Mouse (Mus musculus) erythroblast, embryonic 14.5 days (primary cell): ENCODE data around the gene Gdf11. TPM values are rescaled to one million over a fixed set of nuclear protein-coding genes. Genes with fewer than 3 reads are reported as not detected.

Experiments used
- H3K27me3 ChIP-seq: 2 replicates; pipeline ENCODE4 v1.6.1; 2012; ENCODE audit warnings: inconsistent platforms; ENCODE audit not compliant: control insufficient read depth
- H3K36me3 ChIP-seq: 2 replicates; pipeline ENCODE4 v1.6.1; 2012; ENCODE audit warnings: mild to moderate bottlenecking, inconsistent platforms; ENCODE audit not compliant: control insufficient read depth
- H3K4me1 ChIP-seq: 2 replicates; pipeline ENCODE4 v1.6.1; 2012; ENCODE audit warnings: inconsistent platforms; ENCODE audit not compliant: control insufficient read depth
- H3K4me3 ChIP-seq: replicated peaks from 2 replicates; pipeline ENCODE3; 2012; ENCODE audit warnings: moderate library complexity, mild to moderate bottlenecking, inconsistent platforms
- H3K9me3 ChIP-seq: 2 replicates; pipeline ENCODE4 v1.6.1; 2012; ENCODE audit warnings: low read length, inconsistent platforms, mixed read lengths; ENCODE audit not compliant: control insufficient read depth
- GATA1 ChIP-seq: IDR thresholded peaks from 2 replicates; pipeline ENCODE4 v1.6.1; 2012; ENCODE audit warnings: low read length, inconsistent platforms, mixed read lengths
- TAL1 ChIP-seq: IDR thresholded peaks from 3 replicates; pipeline ENCODE4 v1.6.1; 2012; ENCODE audit warnings: low read length, inconsistent platforms, mixed read lengths
- polyA plus RNA-seq: library from polyadenylated mRNA; stranded (reverse); fragments of >175 nt; gene quantifications from 2 replicates; pipeline ENCODE4 v1.2.3, GENCODE M21; 2012

The Gdf11 gene
- polyA plus RNA-seq, 1 experiment = not detected

DNA sequence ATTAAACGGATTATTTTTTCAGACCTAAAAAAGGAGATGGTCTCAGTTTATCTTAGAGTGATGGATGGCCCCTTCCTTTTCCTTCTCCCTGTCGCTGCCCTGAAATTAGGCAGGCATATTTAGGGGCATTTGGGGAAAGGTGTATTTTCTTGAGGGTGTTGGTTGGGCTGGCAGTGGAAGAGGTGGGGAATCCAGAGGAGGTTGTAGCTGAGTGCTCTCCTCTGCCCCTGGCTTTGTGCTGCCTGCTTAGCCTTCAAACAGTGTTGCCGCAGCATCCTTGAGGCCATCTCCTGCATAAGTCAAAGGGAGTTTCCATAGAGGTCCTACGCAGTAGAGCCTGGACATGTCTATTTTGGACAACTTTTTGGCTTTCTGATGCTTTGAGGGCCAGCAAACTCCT, 21.3 kb upstream of the Gdf11 start:
- TF ChIP-seq GATA1 (no peak), TAL1 (no peak)
- Histone ChIP-seq H3K9me3 (no peaks in the 10 kb centered on the region; the same call in 1 of the 2 replicates), H3K36me3 (peaks cover 5% of the 10 kb centered on the region), H3K27me3 (peaks cover 48% of the 10 kb centered on the region), H3K4me3 (no peak overlapping the region), H3K4me1 (peaks cover 6% of the 10 kb centered on the region)

DNA sequence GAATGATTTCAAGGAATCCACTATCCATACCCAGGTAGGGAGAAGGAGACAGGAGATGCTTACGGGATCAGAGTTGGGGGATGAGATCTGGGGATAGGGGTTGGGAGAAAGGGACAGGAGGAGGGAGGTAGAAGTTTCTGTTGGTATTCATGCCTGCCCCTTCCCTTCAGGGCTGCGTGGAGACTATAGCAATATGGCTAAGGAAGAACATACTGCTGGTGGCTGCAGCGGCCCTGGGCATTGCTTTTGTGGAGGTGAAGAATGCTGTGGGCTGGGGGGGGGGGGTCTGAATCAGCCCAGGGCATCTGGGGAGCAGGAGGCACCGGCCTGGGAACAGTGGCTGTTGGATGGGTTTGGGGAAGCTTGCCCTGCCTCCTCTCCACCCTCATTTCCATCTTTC, 20.8 kb upstream of the Gdf11 start:
- H3K27me3 ChIP-seq = peaks cover 54% of the 10 kb centered on the region
- H3K36me3 ChIP-seq = no peaks in the 10 kb centered on the region; the same call in 1 of the 2 replicates
- no peak overlapping the region for H3K4me3 ChIP-seq
- H3K9me3 ChIP-seq = no peaks in the 10 kb centered on the region; the same call in 1 of the 2 replicates
- TF ChIP-seq TAL1 (no peak), GATA1 (no peak)
- H3K4me1 ChIP-seq = peaks cover 6% of the 10 kb centered on the region

DNA sequence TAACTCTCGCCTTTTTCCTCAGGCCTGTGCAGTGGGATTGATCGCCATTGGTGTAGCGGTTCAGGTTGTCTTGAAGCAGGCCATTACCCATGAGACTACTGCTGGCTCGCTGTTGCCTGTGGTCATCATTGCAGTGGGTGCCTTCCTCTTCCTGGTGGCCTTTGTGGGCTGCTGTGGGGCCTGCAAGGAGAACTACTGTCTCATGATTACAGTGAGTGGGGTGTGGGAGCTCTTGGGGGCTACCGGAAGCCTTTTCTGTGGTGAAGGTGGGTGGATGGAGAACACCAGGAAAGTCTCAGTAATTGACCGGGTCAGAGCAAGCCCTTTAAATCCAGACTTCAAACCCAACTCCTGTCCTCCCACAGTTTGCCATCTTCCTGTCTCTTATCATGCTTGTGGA, 19.9 kb upstream of the Gdf11 start:
- H3K4me1 ChIP-seq = peaks cover 6% of the 10 kb centered on the region
- no peaks in the 10 kb centered on the region; the same call in 1 of the 2 replicates for H3K36me3 ChIP-seq
- H3K27me3 ChIP-seq = peaks cover 57% of the 10 kb centered on the region
- H3K4me3 ChIP-seq = no peak overlapping the region
- TF ChIP-seq TAL1 (no peak), GATA1 (no peak)
- H3K9me3 ChIP-seq = no peaks in the 10 kb centered on the region; the same call in 1 of the 2 replicates

DNA sequence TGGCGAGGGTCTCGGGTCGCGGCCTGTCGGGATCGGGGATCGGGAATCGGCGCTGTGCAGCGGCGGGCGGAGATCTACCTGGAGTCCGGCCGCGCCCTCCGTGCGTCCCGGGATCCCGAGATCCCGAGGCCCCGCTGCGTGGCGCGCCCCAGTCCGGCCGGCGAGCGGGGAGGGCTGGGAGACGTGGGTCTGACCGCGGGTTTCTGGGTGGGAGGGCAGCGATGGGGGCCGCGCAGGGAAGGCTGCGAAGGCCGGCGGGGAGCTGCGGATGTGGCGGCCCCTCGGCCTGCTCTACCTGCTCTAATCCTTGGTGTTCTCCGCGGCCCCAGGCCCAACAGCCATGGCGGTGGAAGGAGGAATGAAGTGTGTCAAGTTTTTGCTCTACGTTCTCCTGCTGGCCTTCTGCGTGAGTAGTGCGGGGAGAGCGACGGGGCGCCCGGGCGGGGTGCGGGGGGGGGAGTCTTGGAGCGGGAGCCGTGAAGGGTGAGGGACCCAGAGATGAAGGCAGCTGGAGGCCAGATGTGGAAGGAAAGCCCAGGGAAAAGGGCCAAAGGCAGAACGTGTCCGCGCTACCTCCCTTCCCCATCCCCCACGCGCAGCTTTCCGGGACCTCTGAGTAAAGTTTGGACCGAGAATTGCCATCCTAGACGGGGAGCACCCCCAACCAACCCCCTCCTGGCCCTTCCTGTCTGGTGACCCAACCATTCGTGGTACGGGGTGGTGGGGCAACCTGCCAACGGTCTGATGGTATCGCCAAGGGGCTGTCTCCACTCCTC, 18.7 kb upstream of the Gdf11 start:
- peaks cover 6% of the 10 kb centered on the region for H3K4me1 ChIP-seq
- no peaks in the 10 kb centered on the region; the same call in 1 of the 2 replicates for H3K36me3 ChIP-seq
- TF ChIP-seq GATA1 (no peak), TAL1 (no peak)
- H3K27me3 ChIP-seq = peaks cover 58% of the 10 kb centered on the region
- H3K4me3 ChIP-seq = peak overlapping the region; percentile 54
- no peaks in the 10 kb centered on the region; the same call in 1 of the 2 replicates for H3K9me3 ChIP-seq

DNA sequence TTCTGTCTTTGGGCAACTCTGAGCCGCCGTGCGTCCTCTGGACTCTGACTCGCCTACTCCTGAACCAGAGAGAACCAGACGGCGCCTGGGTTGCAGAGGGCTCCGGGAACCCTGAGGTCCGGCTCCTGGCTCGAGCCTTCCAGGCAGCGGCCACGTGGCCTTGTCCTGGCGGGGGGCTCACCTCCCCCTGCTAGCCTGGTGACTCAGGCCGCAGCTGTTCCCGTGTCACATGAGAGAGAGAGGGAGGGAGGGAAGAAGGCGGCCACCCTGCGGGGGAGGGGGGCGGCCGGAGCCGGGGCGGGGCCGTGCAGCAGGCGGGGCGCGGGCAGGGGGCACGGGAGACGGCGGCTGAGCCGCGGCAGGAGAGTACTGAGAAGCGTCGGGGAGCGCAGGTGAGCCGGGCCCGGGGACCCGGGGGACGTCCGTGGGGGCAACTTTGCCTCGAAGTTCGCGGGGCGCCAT, 18.1 kb upstream of the Gdf11 start:
- Histone ChIP-seq H3K4me1 (peaks cover 6% of the 10 kb centered on the region), H3K9me3 (no peaks in the 10 kb centered on the region; the same call in 1 of the 2 replicates), H3K4me3 (peak overlapping the region; percentile 54), H3K27me3 (peaks cover 58% of the 10 kb centered on the region), H3K36me3 (no peaks in the 10 kb centered on the region; the same call in 1 of the 2 replicates)
- TF ChIP-seq GATA1 (no peak), TAL1 (no peak)

DNA sequence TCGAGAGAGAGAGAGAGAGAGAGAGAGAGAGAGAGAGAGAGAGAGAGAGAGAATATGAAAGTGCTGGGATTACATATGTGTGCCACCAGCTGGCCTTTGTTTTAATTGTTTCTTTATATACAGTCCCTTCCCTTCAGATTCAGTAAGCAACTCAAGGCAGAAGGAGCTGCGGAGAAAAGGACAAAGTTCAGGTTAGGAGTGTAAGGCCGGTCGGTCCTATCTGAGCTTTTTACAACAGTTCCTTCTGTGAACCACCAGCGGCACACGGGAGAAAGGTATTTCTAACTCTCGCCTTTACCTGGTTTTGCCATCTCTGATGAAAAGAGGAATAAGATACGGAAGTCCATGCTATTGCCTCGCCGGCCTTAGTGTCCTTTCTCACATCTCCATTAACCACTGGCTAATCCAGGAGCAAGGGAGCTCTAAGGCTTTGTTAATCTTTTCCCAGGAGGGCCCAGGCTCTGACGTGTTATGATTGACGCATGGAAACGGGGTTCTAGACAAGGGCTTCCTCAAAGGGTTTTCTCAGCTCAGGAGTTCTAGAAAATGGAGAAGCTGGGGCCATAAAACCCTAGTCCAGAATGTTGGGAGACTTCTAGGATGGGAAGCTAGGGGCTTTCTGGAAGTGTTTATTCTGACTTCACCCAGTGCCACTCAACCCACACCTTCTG, 17.4 kb upstream of the Gdf11 start:
- Histone ChIP-seq H3K36me3 (no peaks in the 10 kb centered on the region; the same call in 1 of the 2 replicates), H3K4me3 (no peak overlapping the region), H3K27me3 (peaks cover 58% of the 10 kb centered on the region), H3K4me1 (peaks cover 6% of the 10 kb centered on the region), H3K9me3 (no peaks in the 10 kb centered on the region; the same call in 1 of the 2 replicates)
- TF ChIP-seq GATA1 = no peak
- TF ChIP-seq TAL1 = no peak

DNA sequence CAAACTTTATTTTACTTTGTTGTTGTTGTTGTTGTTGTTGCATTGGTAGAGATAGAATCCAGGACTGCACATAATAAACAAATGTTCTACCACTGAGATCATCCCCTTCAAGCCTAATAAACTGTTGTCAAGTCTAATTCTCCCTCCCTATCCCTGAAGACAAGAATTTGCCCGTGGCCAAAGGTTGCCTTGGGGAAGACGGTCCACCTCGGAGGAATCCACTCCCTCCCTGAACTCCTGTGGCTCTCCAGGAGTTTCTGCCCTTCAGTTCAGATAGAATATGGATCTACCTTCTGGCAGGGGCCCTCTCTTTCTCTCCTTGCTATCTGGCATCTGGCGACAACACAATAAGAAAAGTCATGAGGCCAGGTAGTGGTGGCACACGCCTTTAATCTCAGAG, 13.3 kb upstream of the Gdf11 start:
- Histone ChIP-seq H3K4me1 (peaks cover 7% of the 10 kb centered on the region), H3K4me3 (no peak overlapping the region), H3K36me3 (no peaks in the 10 kb centered on the region), H3K9me3 (no peaks in the 10 kb centered on the region; the same call in 1 of the 2 replicates), H3K27me3 (peaks cover 30% of the 10 kb centered on the region)
- TF ChIP-seq TAL1 (no peak), GATA1 (no peak)

DNA sequence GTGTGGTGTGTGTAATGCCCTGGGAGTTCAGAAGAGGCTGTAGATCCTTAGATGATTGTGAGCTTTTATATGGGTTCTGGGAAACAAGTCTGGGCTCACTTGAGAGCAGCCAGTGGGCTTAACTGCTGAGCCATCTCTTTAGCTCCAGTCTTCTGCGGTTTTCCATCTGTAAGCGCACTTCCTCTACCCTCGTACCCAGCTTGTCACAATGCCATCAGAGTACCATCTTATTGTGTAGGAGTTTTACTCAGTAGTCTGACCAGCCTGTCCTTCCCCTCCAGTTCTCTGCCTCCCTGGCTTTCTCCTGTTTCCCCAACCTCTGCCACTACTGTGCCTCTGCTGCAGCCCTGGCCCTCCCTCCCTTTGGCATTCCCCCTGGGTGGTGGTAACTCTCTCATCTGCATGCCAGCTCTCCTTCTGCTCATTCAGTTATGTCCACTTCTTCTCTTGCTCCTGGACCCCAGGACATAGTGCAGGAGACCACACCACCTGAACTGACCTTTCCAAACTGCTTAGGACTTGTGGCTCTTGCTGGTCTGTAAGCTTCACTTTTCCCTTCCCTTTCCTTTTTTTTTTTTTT, 11.0 kb upstream of the Gdf11 start:
- H3K4me3 ChIP-seq = no peak overlapping the region
- TF ChIP-seq TAL1 (no peak), GATA1 (no peak)
- peaks cover 12% of the 10 kb centered on the region for H3K27me3 ChIP-seq
- H3K9me3 ChIP-seq = no peaks in the 10 kb centered on the region
- no peaks in the 10 kb centered on the region for H3K36me3 ChIP-seq
- peaks cover 2% of the 10 kb centered on the region for H3K4me1 ChIP-seq

DNA sequence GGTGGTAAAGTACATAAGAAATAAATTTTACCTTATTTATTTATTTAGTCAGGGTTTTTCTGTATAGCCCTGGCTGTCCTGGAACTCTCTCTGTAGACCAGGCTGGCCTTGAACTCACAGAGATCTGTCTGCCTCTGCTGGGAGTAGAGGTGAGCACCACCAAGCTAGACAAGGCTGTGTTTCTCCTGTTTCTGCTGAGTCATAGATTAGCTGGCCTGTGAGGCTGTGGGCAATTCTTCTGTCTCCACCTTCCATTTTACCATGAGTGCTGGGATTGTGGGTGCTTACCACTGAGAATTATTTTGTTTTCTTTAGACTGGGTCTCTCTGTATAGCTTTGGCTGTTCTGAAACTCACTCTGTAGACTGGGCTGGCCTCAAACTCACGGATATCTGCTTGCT, 9.9 kb upstream of the Gdf11 start:
- peaks cover 2% of the 10 kb centered on the region for H3K4me1 ChIP-seq
- no peaks in the 10 kb centered on the region for H3K36me3 ChIP-seq
- H3K4me3 ChIP-seq = no peak overlapping the region
- no peaks in the 10 kb centered on the region for H3K9me3 ChIP-seq
- no peak for TF ChIP-seq GATA1
- no peak for TF ChIP-seq TAL1
- peaks cover 17% of the 10 kb centered on the region for H3K27me3 ChIP-seq
